Mouse (Mus musculus) stomach, postnatal 0 days (tissue): ENCODE results near the gene Gpr142. TPM values are rescaled to one million over a fixed set of nuclear protein-coding genes. Genes with fewer than 3 reads are reported as not detected.

Experiments used
- ATAC-seq: fragments of 200-750 bp; cut with Nextera tagmentation; 2 replicates; pipeline ENCODE4 v1.8.0; 2017; ENCODE audit not compliant: low FRiP score, low TSS enrichment
- DNase-seq: peaks from one replicate; pipeline ENCODE4 v3.0.0-alpha.2; 2016; ENCODE audit warnings: low spot score
- H3K27ac ChIP-seq: fragments of 300-500 bp; sonication (generic); replicated peaks from 2 replicates; pipeline ENCODE4 v1.5.1; 2014; ENCODE audit warnings: mild to moderate bottlenecking, control low read depth
- H3K27me3 ChIP-seq: fragments of 300-500 bp; sonication (generic); 2 replicates; pipeline ENCODE4 v1.6.1; 2014; ENCODE audit warnings: low read length; ENCODE audit not compliant: control insufficient read depth, insufficient read depth
- H3K36me3 ChIP-seq: fragments of 300-500 bp; sonication (generic); 2 replicates; pipeline ENCODE4 v1.6.1; 2014; ENCODE audit warnings: low read length, mixed read lengths; ENCODE audit not compliant: control insufficient read depth, insufficient read depth
- H3K4me1 ChIP-seq: fragments of 300-500 bp; sonication (generic); replicated peaks from 2 replicates; pipeline ENCODE4 v1.6.1; 2014; ENCODE audit warnings: antibody characterized with exemption; ENCODE audit not compliant: control insufficient read depth, insufficient read depth
- H3K4me2 ChIP-seq: fragments of 300-500 bp; sonication (generic); replicated peaks from 2 replicates; pipeline ENCODE4 v1.6.1; 2014; ENCODE audit warnings: low read depth, mild to moderate bottlenecking, control low read depth, moderate library complexity
- H3K4me3 ChIP-seq: fragments of 300-500 bp; sonication (generic); 2 replicates; pipeline ENCODE4 v1.5.1; 2014; ENCODE audit warnings: low read depth, low read length, control low read depth
- H3K9ac ChIP-seq: fragments of 300-500 bp; sonication (generic); 2 replicates; pipeline ENCODE4 v1.6.1; 2014; ENCODE audit warnings: mild to moderate bottlenecking, low read length, control low read depth, mixed read lengths
- H3K9me3 ChIP-seq: fragments of 300-500 bp; sonication (generic); 2 replicates; pipeline ENCODE4 v1.6.1; 2016; ENCODE audit warnings: low read length; ENCODE audit not compliant: control insufficient read depth
- CTCF ChIP-seq: IDR thresholded peaks from 2 replicates; pipeline ENCODE4 v1.5.1; 2016; ENCODE audit warnings: antibody characterized with exemption, low read depth, mild to moderate bottlenecking, moderate library complexity
- EP300 ChIP-seq: optimal IDR thresholded peaks from 2 replicates; pipeline ENCODE3; 2016; ENCODE audit warnings: antibody characterized with exemption
- WGBS: fragments of 180-500 bp; shearing (Covaris S2); extraction: QIAGEN DNeasy Blood & Tissue Kit; methylation state at CpG from one replicate; pipeline ENCODE4 v1.1.7; 2014; 5-methylcytosine and 5-hydroxymethylcytosine counted together
- polyA plus RNA-seq: library from polyadenylated mRNA; unstranded; fragments of >200 nt; fragmentation: Nextera tagmentation; extraction: Ambion mirVana; gene quantifications from 2 replicates; pipeline ENCODE4 v1.2.1, GENCODE M21; 2015

Gene Gpr142
- polyA plus RNA-seq, 1 experiment from 2014 or later, result not detected

DNA sequence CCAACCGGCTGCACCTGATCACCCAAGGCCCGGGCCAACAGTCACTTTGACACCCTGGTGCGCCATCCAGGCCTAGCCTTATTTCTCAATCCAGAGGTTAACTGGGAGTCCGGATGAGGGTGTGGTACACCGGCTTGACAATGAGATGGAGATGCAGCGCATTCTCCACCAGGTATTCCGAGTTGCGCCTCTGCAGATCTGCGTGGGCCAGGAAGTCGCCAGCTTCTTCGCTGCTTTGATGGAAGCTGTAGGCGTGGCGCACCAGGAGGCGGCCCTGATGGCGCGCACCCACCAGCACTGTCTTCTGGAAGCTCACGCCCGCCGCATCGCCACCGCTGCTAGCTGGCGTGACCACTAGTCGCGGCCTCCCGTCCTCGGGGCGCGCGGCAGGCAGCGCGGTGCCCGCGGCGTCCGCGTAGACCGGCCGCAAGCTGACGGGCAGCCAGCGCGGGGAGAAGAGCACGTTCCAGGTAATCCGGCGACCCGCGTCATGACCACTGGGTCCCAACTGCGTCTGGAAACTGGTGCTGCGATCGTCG lies 7.3 kb upstream of the Gpr142 start:
- DNase-seq, result no peak
- H3K36me3 ChIP-seq, result no peaks in the 10 kb centered on the region
- peak overlapping the region; percentile 18; the same call in 1 of the 2 replicates for H3K9ac ChIP-seq
- H3K4me2 ChIP-seq, result peak overlapping the region; percentile 69
- no peaks in the 10 kb centered on the region; the same call in 1 of the 2 replicates for H3K4me1 ChIP-seq
- TF ChIP-seq CTCF (no peak), EP300 (no peak)
- H3K27ac ChIP-seq, result no peak overlapping the region
- H3K27me3 ChIP-seq, result peaks cover 11% of the 10 kb centered on the region
- H3K9me3 ChIP-seq, result no peaks in the 10 kb centered on the region
- no peak for ATAC-seq
- peak overlapping the region; percentile 36 for H3K4me3 ChIP-seq
- 3% methylated on average over 50 of the region's 50 CpGs for WGBS

DNA sequence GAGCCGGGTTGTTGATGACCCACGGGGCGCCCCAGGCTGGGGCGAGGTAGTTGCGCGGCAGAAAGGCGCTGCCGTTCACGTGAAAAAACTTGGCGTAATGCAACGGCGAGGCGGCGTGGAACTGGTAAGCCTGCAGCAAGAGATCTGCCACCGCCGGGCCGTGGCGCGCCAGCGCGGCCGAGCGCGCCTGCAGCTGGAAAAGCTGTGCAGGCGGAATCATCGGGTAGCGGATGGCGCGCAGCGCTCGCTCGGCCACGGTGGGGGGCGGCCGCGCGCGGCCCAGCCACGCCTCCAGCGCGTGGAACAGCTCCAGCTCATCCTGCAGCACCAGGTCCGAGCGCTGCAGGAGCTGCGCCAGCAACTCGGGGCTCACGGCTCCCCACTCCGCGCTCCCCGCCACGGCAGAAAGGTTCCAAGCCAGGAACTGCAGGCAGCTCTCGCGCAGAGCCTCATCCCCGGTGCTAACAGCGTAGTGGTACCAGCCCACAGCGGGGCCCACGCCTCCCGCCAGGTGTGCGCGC lies 6.8 kb upstream of the Gpr142 start:
- Histone ChIP-seq H3K9ac (peak overlapping the region; percentile 18; the same call in 1 of the 2 replicates), H3K9me3 (no peaks in the 10 kb centered on the region), H3K4me2 (peak overlapping the region; percentile 69), H3K4me1 (no peaks in the 10 kb centered on the region; the same call in 1 of the 2 replicates), H3K4me3 (peak overlapping the region; percentile 36), H3K27me3 (peaks cover 11% of the 10 kb centered on the region), H3K27ac (no peak overlapping the region), H3K36me3 (no peaks in the 10 kb centered on the region)
- ATAC-seq, result no peak
- TF ChIP-seq CTCF, result no peak
- TF ChIP-seq EP300, result no peak
- WGBS, result under 1% methylated on average over 57 of the region's 59 CpGs
- DNase-seq, result peak; percentile 28

DNA sequence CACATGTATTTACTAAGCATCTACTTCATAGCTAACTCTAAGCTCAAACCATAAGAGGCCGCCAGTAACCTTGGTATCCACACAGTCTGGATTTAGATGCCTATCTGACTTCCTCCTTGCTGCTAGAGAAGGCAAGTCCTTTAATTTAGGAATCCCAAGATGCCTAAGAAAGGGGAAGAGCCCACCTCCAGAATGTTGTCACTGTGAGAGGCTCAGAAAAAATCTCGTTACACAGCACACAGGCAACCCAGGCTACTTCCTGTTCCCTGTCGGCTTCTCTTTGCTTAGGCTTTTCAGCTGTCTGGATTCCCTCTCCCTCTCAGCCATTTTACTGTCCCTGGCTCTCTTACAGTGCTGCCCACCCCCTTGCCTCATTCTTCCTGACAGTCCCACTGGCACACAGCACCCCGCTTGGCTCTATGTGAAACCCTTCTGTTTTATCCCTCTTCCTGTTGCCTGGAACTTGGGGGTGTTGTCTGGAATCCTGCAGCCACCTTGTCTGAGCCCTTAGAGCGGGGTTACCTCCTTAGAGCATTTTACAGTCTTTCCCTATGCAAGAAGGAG lies 5.7 kb upstream of the Gpr142 start:
- Histone ChIP-seq H3K9me3 (no peaks in the 10 kb centered on the region), H3K4me3 (no peak overlapping the region), H3K4me1 (no peaks in the 10 kb centered on the region; the same call in 1 of the 2 replicates), H3K9ac (no peak overlapping the region), H3K4me2 (no peak overlapping the region), H3K27me3 (peaks cover 11% of the 10 kb centered on the region), H3K27ac (no peak overlapping the region), H3K36me3 (no peaks in the 10 kb centered on the region)
- no peak for ATAC-seq
- TF ChIP-seq CTCF, result no peak
- no peak for TF ChIP-seq EP300
- no peak for DNase-seq
- WGBS, result 67% methylated on average over 5 of the region's 5 CpGs

DNA sequence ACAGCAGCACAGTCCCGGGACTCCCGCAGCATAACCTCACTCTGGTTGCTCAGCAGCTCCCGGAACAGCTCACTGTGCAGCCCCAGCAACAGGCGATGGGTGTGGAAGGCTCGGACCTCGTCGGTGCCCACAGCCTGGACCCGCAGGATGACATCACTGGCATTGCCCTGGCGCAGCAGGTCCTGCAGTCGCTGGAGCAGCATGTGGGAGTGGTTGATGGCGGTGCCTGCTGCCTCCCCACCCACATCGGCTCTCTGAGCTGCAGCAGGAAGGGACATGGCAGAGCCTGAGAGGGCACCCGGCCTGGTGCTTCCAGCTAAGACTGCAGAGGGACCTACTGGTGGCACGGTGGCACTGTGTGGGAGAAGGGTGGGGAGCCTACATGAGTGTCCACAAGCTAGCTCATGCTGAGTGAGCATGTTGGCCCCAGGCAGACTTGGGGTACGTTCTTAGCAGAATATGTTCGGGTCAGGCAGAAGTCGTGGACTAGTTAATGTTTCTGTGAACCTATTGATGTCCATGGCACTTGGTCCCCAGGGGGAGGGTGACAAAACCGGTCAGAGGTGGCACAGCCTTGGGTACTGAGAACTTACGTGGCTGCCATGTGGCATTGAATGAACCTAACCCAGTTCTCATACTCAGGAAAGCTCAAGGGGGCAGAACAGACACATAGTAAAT lies 4.7 kb upstream of the Gpr142 start:
- peak; percentile 28 for DNase-seq
- Histone ChIP-seq H3K4me3 (no peak overlapping the region), H3K9ac (no peak overlapping the region), H3K27ac (no peak overlapping the region), H3K27me3 (peaks cover 11% of the 10 kb centered on the region), H3K4me2 (no peak overlapping the region), H3K9me3 (no peaks in the 10 kb centered on the region), H3K4me1 (no peaks in the 10 kb centered on the region; the same call in 1 of the 2 replicates), H3K36me3 (no peaks in the 10 kb centered on the region)
- no peak for ATAC-seq
- 63% methylated on average over 19 of the region's 19 CpGs for WGBS
- no peak for TF ChIP-seq CTCF
- TF ChIP-seq EP300, result no peak

DNA sequence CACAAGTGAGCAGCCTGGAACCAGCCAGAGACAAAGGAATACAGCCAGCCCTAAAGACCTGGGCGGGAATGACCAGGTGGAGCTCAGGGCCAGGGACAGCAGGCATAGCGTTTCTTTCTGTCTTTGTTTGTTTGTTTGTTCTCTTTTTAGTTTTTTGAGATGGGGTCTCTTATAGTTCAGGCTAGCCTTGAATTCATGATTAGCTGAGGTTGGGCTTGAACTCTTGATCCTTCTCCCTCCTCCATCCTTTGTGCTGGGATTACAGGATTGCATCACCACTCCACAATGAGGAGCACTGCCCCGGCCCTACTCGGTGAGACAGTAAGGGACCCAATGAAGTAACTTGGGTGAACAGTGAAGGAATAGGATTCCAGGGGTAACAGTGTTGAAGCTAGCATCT lies 4.0 kb upstream of the Gpr142 start:
- peak overlapping the region; percentile 51; the same call in 1 of the 2 replicates for H3K4me2 ChIP-seq
- no peak for DNase-seq
- no peak overlapping the region for H3K27ac ChIP-seq
- WGBS, result 59% methylated on average over 4 of the region's 4 CpGs
- TF ChIP-seq CTCF (no peak), EP300 (no peak)
- no peak overlapping the region for H3K9ac ChIP-seq
- ATAC-seq, result no peak
- H3K4me1 ChIP-seq, result no peaks in the 10 kb centered on the region; the same call in 1 of the 2 replicates
- no peak overlapping the region for H3K4me3 ChIP-seq
- H3K27me3 ChIP-seq, result peaks cover 11% of the 10 kb centered on the region
- H3K9me3 ChIP-seq, result no peaks in the 10 kb centered on the region
- no peaks in the 10 kb centered on the region for H3K36me3 ChIP-seq
